Mouse (Mus musculus) embryonic fibroblast, embryonic 13.5 days (primary cell): ENCODE measurements around the gene Orm1.

ENCODE experiments used
- CTCF ChIP-seq: IDR thresholded peaks from 2 replicates; pipeline ENCODE4 v1.5.1; 2011; ENCODE audit warnings: mild to moderate bottlenecking, control low read depth, low read length, moderate library complexity, borderline replicate concordance; ENCODE audit not compliant: insufficient read depth
- POLR2A ChIP-seq: IDR thresholded peaks from 2 replicates; pipeline ENCODE4 v1.6.1; 2011; ENCODE audit warnings: low read depth, mild to moderate bottlenecking, control low read depth, low read length, moderate library complexity

DNA sequence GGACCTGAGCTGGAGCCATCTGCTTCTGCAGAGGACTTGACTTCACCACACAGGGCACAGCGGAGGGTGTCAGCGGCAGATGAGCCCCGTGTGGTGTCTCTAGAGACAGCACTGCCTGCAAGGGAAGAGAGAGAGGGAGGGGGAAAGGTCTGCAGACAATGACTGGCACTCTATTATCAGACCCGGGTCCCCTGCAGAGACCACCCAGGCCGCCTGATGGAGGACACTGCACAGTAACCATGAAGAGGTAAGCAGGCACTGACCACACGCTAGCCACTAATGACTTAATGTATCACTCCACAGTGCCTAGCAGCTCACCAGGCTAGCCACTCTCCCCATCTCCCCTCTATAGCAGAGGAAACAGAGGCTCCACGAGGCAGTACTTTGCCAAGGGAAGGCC, 26.5 kb downstream of the Orm1 start:
- TF ChIP-seq CTCF (no peak), POLR2A (no peak)
